ENCODE assay signal across 42 mouse cellular contexts in genomic region chr2:107118711-107119474, GRCm38 (mm10). TPM values are rescaled to one million over a fixed set of nuclear protein-coding genes. Genes with fewer than 3 reads are reported as not detected.
DNase-seq lines count a peak whose midpoint lies in the region; ATAC-seq lines count a peak whose summit lies in the region.
"Had no signal": no experiment of that assay in that cellular context is flagged by ENCODE, and none has a peak within 500 bp of the region (broad histone marks: within the 10 kb centered on the region; RNA-seq: fewer than 3 reads in every experiment).

No protein-coding gene starts in this region.

- no peak overlapping the region for H3K4me2 ChIP-seq in forebrain, embryonic 11.5 days (ENCODE audit: low read depth, low read length, severe bottlenecking)
- H3K4me2 ChIP-seq: embryonic facial prominence, embryonic 12.5 days; forebrain, embryonic 15.5 days; heart, embryonic 13.5 days; intestine, embryonic 15.5 days; lung, embryonic 15.5 days; stomach, embryonic 15.5 days had no signal

- no peak for ATAC-seq in forebrain, embryonic 11.5 days (replicated peaks; ENCODE audit: low FRiP score)
- ATAC-seq: forebrain, embryonic 15.5 days; hindbrain, embryonic 16.5 days; intestine, embryonic 15.5 days; midbrain, embryonic 16.5 days had no signal

- no peaks in the 10 kb centered on the region for H3K4me1 ChIP-seq in forebrain, embryonic 11.5 days (replicated peaks; ENCODE audit: control insufficient read depth, insufficient read depth, low read length)
- H3K4me1 ChIP-seq: embryonic facial prominence, embryonic 12.5 days; forebrain, embryonic 15.5 days; hindbrain, embryonic 10.5 days; intestine, embryonic 15.5 days; lung, embryonic 15.5 days; midbrain, embryonic 10.5 days; stomach, embryonic 15.5 days had no signal

- H3K36me3 ChIP-seq in forebrain, embryonic 11.5 days (ENCODE audit: control insufficient read depth, insufficient read depth, low read length) = no peaks in the 10 kb centered on the region
- H3K36me3 ChIP-seq: embryonic facial prominence, embryonic 12.5 days; forebrain, embryonic 15.5 days; heart, embryonic 13.5 days; hindbrain, embryonic 10.5 days; intestine, embryonic 15.5 days; lung, embryonic 15.5 days; midbrain, embryonic 10.5 days; stomach, embryonic 15.5 days had no signal

- H3K27me3 ChIP-seq in forebrain, embryonic 11.5 days (ENCODE audit: control insufficient read depth, insufficient read depth, low read length) = no peaks in the 10 kb centered on the region
- H3K27me3 ChIP-seq: embryonic facial prominence, embryonic 12.5 days; forebrain, embryonic 15.5 days; heart, embryonic 13.5 days; intestine, embryonic 15.5 days; lung, embryonic 15.5 days; stomach, embryonic 15.5 days had no signal

- no peak overlapping the region for H3K9ac ChIP-seq in forebrain, embryonic 11.5 days (ENCODE audit: low read length)
- H3K9ac ChIP-seq: embryonic facial prominence, embryonic 12.5 days; forebrain, embryonic 15.5 days; heart, embryonic 13.5 days; intestine, embryonic 15.5 days; lung, embryonic 15.5 days; stomach, embryonic 15.5 days had no signal

- H3K4me3 ChIP-seq in forebrain, embryonic 11.5 days (ENCODE audit: low read depth, low read length) = no peak overlapping the region
- H3K4me3 ChIP-seq: embryonic facial prominence, embryonic 12.5 days; forebrain, embryonic 15.5 days; heart, adult 2 months; heart, embryonic 13.5 days; hindbrain, embryonic 10.5 days; intestine, embryonic 15.5 days; lung, embryonic 15.5 days; midbrain, embryonic 10.5 days; stomach, embryonic 15.5 days had no signal

- H3K27ac ChIP-seq in forebrain, embryonic 11.5 days (ENCODE audit: low read depth, low read length) = no peak overlapping the region
- H3K27ac ChIP-seq: embryonic facial prominence, embryonic 12.5 days; forebrain, embryonic 15.5 days; heart, adult 2 months; heart, embryonic 13.5 days; hindbrain, embryonic 10.5 days; intestine, embryonic 15.5 days; kidney, postnatal 0 days; lung, embryonic 15.5 days; midbrain, embryonic 10.5 days; stomach, embryonic 15.5 days had no signal

- 94% methylated on average over 9 of the region's 9 CpGs for WGBS in forebrain, embryonic 11.5 days

- H3K9me3 ChIP-seq in forebrain, embryonic 11.5 days (ENCODE audit: control insufficient read depth, low read length) = no peaks in the 10 kb centered on the region
- H3K9me3 ChIP-seq: embryonic facial prominence, embryonic 12.5 days; forebrain, embryonic 15.5 days; heart, embryonic 13.5 days; hindbrain, embryonic 10.5 days; intestine, embryonic 15.5 days; lung, embryonic 15.5 days; midbrain, embryonic 10.5 days; stomach, embryonic 15.5 days had no signal

- peak; percentile 78 to 87 for DNase-seq in adrenal gland, adult (ENCODE audit: inconsistent age in 2 of 2, low spot score in 1 of 2)
- no peak for DNase-seq in adrenal gland, adult 18-20 months (ENCODE audit: low spot score in 2 of 2)
- peak; percentile 11 for DNase-seq in testis, postnatal 14 days (ENCODE audit: low spot score)
- no peak for DNase-seq in testis, postnatal 10 days (ENCODE audit: low spot score)
- peak; percentile 6 for DNase-seq in adrenal gland, postnatal 25 days
- no peak for DNase-seq in thymus, postnatal 0 days (ENCODE audit: low spot score)
- no peak for DNase-seq in forebrain, embryonic 11.5 days (ENCODE audit: low spot score)
- DNase-seq in spleen, postnatal 10 days (ENCODE audit: low spot score in 2 of 2) = no peak
- DNase-seq: cerebellum, adult 11-12 months; cerebellum, adult 9-11 months; embryo, embryonic 11 days; heart, adult 2 months; heart, postnatal 14 days; kidney, adult 2 months; kidney, postnatal 4 days; layer of hippocampus, postnatal 36 days; retina, postnatal 1 day; right cerebral cortex, postnatal 14 days; thymus, adult 18-20 months; thymus, postnatal 36 days had no signal

RNA-seq across cellular contexts. Expression of gene Fshb, which starts 59.4 kb away (rescaled TPM):
- not detected for total RNA-seq in adrenal gland, adult 18-20 months (2021)
- not detected in 2 replicates for total RNA-seq in adrenal gland, postnatal 25 days (2021)
- polyA plus RNA-seq in thymus, postnatal 0 days (2015; fragmentation: Nextera tagmentation; extraction: Ambion mirVana) = 0.08 TPM in 1 of 2 replicates, not detected in the other
- not detected in 2 replicates for polyA plus RNA-seq in forebrain, embryonic 11.5 days (2014; fragmentation: Nextera tagmentation; extraction: Ambion mirVana)
- total RNA-seq: gastrocnemius, adult 8-10 months; gastrocnemius, postnatal 4 days; heart, adult 2 months; heart, postnatal 14 days; layer of hippocampus, adult 8-10 months; layer of hippocampus, postnatal 36 days; left cerebral cortex, postnatal 10 days; liver, adult 2 months; megakaryocyte progenitor cell, adult 5-6 weeks; neutrophil, adult 5-6 weeks had no signal
- polyA plus RNA-seq: embryonic facial prominence, embryonic 12.5 days; forebrain, embryonic 15.5 days; heart, adult 2 months; heart, embryonic 13.5 days; hindbrain, embryonic 10.5 days; hindbrain, embryonic 16.5 days; intestine, embryonic 15.5 days; kidney, adult 2 months; kidney, postnatal 0 days; limb, embryonic 11.5 days; liver, adult 2 months; liver, embryonic 16.5 days; lung, embryonic 15.5 days; midbrain, embryonic 10.5 days; midbrain, embryonic 16.5 days; neural tube, embryonic 11.5 days; small intestine, adult 2 months; stomach, embryonic 15.5 days had no signal

Comparison
In these comparisons a context has a peak if more than half of its experiments do, and no peak if none do; other contexts are left out.
1. DNase-seq: peak in adrenal gland, adult (2 of 2), testis, postnatal 14 days (single experiment) and adrenal gland, postnatal 25 days (single experiment); none in adrenal gland, adult 18-20 months (0 of 2), testis, postnatal 10 days (single experiment), thymus, postnatal 0 days (single experiment), forebrain, embryonic 11.5 days (single experiment) and spleen, postnatal 10 days (0 of 2).